Mouse (Mus musculus): ENCODE results near the gene Gpr132. TPM values are rescaled to one million over a fixed set of nuclear protein-coding genes. Genes with fewer than 3 reads are reported as not detected.

Gene Gpr132
- 0.35 and 0.41 TPM in 2 replicates for polyA plus RNA-seq (2015; fragmentation: Nextera tagmentation; extraction: Ambion mirVana)

- peaks cover 23% of the 10 kb centered on the region for H3K4me1 ChIP-seq
- WGBS = 56% methylated on average over 13 of the region's 13 CpGs
- no peaks in the 10 kb centered on the region for H3K36me3 ChIP-seq
- no peak within 1 kb of the TSS for H3K4me3 ChIP-seq (replicated peaks)
- no peak within 1 kb of the TSS for H3K4me2 ChIP-seq (replicated peaks)
- H3K27me3 ChIP-seq = peaks cover 11% of the 10 kb centered on the region; the same call in 1 of the 2 replicates
- H3K27ac ChIP-seq (replicated peaks) = no peak within 1 kb of the TSS
- ATAC-seq (ENCODE audit: insufficient number of reproducible peaks, low FRiP score, low TSS enrichment, low read depth) = no peak
- no peak within 1 kb of the TSS for H3K9ac ChIP-seq
- H3K9me3 ChIP-seq (replicated peaks) = no peaks in the 10 kb centered on the region
Observed at GRCm38 (mm10) chr12:112868178-112869087, at the start of gene Gpr132. Gpr132 (minus strand) TSS chr12:112868228.

GRCm38 (mm10) chr12:112917486-112917885 is 49.5 kb upstream of the Gpr132 start:
- no peak overlapping the region for H3K9ac ChIP-seq
- WGBS = 65% methylated on average over 11 of the region's 11 CpGs
- ATAC-seq (ENCODE audit: insufficient number of reproducible peaks, low FRiP score, low TSS enrichment, low read depth) = no peak
- peaks cover 11% of the 10 kb centered on the region; the same call in 1 of the 2 replicates for H3K36me3 ChIP-seq
- no peak overlapping the region for H3K4me3 ChIP-seq (replicated peaks)
- no peaks in the 10 kb centered on the region for H3K9me3 ChIP-seq (replicated peaks)
- H3K27ac ChIP-seq (replicated peaks) = no peak overlapping the region
- H3K4me2 ChIP-seq (replicated peaks) = no peak overlapping the region
- H3K27me3 ChIP-seq = no peaks in the 10 kb centered on the region
- H3K4me1 ChIP-seq = no peaks in the 10 kb centered on the region

- Histone ChIP-seq H3K27ac (replicated peaks) (0 out of 2 replicates have a peak overlapping the region, but pooled peaks have one; percentile 34), H3K9me3 (replicated peaks) (no peaks in the 10 kb centered on the region), H3K27me3 (no peaks in the 10 kb centered on the region), H3K4me1 (no peaks in the 10 kb centered on the region), H3K4me3 (replicated peaks) (no peak overlapping the region), H3K36me3 (peaks cover 8% of the 10 kb centered on the region; the same call in 1 of the 2 replicates), H3K9ac (no peak overlapping the region), H3K4me2 (replicated peaks) (no peak overlapping the region)
- WGBS = 77% methylated on average over 16 of the region's 16 CpGs
- peak; percentile 36; the same call in 1 of the 2 replicates for ATAC-seq (ENCODE audit: insufficient number of reproducible peaks, low FRiP score, low TSS enrichment, low read depth)
Observed at GRCm38 (mm10) chr12:112916698-112917400, 48.8 kb upstream of the Gpr132 start.

- no peaks in the 10 kb centered on the region for H3K27me3 ChIP-seq
- H3K4me3 ChIP-seq (replicated peaks) = no peak overlapping the region
- no peaks in the 10 kb centered on the region for H3K9me3 ChIP-seq (replicated peaks)
- H3K4me2 ChIP-seq (replicated peaks) = no peak overlapping the region
- no peak for ATAC-seq (ENCODE audit: insufficient number of reproducible peaks, low FRiP score, low TSS enrichment, low read depth)
- no peak overlapping the region for H3K27ac ChIP-seq (replicated peaks)
- H3K36me3 ChIP-seq = peaks cover 11% of the 10 kb centered on the region; the same call in 1 of the 2 replicates
- no peaks in the 10 kb centered on the region for H3K4me1 ChIP-seq
- 71% methylated on average over 13 of the region's 13 CpGs for WGBS
- no peak overlapping the region for H3K9ac ChIP-seq
Observed at GRCm38 (mm10) chr12:112915587-112915986, 47.6 kb upstream of the Gpr132 start.

- ATAC-seq (ENCODE audit: insufficient number of reproducible peaks, low FRiP score, low TSS enrichment, low read depth) = no peak
- Histone ChIP-seq H3K4me1 (no peaks in the 10 kb centered on the region), H3K4me3 (replicated peaks) (no peak overlapping the region), H3K27me3 (no peaks in the 10 kb centered on the region), H3K9me3 (replicated peaks) (no peaks in the 10 kb centered on the region), H3K36me3 (peaks cover 11% of the 10 kb centered on the region; the same call in 1 of the 2 replicates), H3K9ac (no peak overlapping the region), H3K27ac (replicated peaks) (no peak overlapping the region), H3K4me2 (replicated peaks) (no peak overlapping the region)
- WGBS = 73% methylated on average over 11 of the region's 11 CpGs
Observed at GRCm38 (mm10) chr12:112914527-112914926, 46.5 kb upstream of the Gpr132 start.

- no peak overlapping the region for H3K4me2 ChIP-seq (replicated peaks)
- no peaks in the 10 kb centered on the region for H3K9me3 ChIP-seq (replicated peaks)
- no peak for ATAC-seq (ENCODE audit: insufficient number of reproducible peaks, low FRiP score, low TSS enrichment, low read depth)
- no peak overlapping the region for H3K9ac ChIP-seq
- H3K36me3 ChIP-seq = peaks cover 11% of the 10 kb centered on the region; the same call in 1 of the 2 replicates
- WGBS = 86% methylated on average over 28 of the region's 28 CpGs
- no peaks in the 10 kb centered on the region for H3K4me1 ChIP-seq
- H3K27me3 ChIP-seq = no peaks in the 10 kb centered on the region
- H3K4me3 ChIP-seq (replicated peaks) = no peak overlapping the region
- no peak overlapping the region for H3K27ac ChIP-seq (replicated peaks)
Observed at GRCm38 (mm10) chr12:112912951-112913745, 45.1 kb upstream of the Gpr132 start.

- ATAC-seq (ENCODE audit: insufficient number of reproducible peaks, low FRiP score, low TSS enrichment, low read depth) = no peak
- Histone ChIP-seq H3K27me3 (no peaks in the 10 kb centered on the region), H3K27ac (replicated peaks) (no peak overlapping the region), H3K4me1 (no peaks in the 10 kb centered on the region), H3K36me3 (peaks cover 11% of the 10 kb centered on the region; the same call in 1 of the 2 replicates), H3K9me3 (replicated peaks) (no peaks in the 10 kb centered on the region), H3K4me3 (replicated peaks) (no peak overlapping the region), H3K4me2 (replicated peaks) (no peak overlapping the region), H3K9ac (no peak overlapping the region)
- 87% methylated on average over 17 of the region's 17 CpGs for WGBS
Observed at GRCm38 (mm10) chr12:112911701-112912100, 43.7 kb upstream of the Gpr132 start.

GRCm38 (mm10) chr12:112908991-112909390 is 41.0 kb upstream of the Gpr132 start:
- no peaks in the 10 kb centered on the region for H3K27me3 ChIP-seq
- H3K4me1 ChIP-seq = no peaks in the 10 kb centered on the region
- no peak overlapping the region for H3K27ac ChIP-seq (replicated peaks)
- WGBS = 93% methylated on average over 22 of the region's 22 CpGs
- no peak overlapping the region for H3K9ac ChIP-seq
- no peak overlapping the region for H3K4me2 ChIP-seq (replicated peaks)
- no peak overlapping the region for H3K4me3 ChIP-seq (replicated peaks)
- H3K9me3 ChIP-seq (replicated peaks) = no peaks in the 10 kb centered on the region
- ATAC-seq (ENCODE audit: insufficient number of reproducible peaks, low FRiP score, low TSS enrichment, low read depth) = no peak
- peaks cover 11% of the 10 kb centered on the region; the same call in 1 of the 2 replicates for H3K36me3 ChIP-seq

- 86% methylated on average over 5 of the region's 5 CpGs for WGBS
- no peaks in the 10 kb centered on the region for H3K4me1 ChIP-seq
- H3K4me3 ChIP-seq (replicated peaks) = no peak overlapping the region
- ATAC-seq (ENCODE audit: insufficient number of reproducible peaks, low FRiP score, low TSS enrichment, low read depth) = no peak
- H3K27me3 ChIP-seq = no peaks in the 10 kb centered on the region
- H3K9ac ChIP-seq = no peak overlapping the region
- no peak overlapping the region for H3K27ac ChIP-seq (replicated peaks)
- H3K9me3 ChIP-seq (replicated peaks) = no peaks in the 10 kb centered on the region
- no peaks in the 10 kb centered on the region for H3K36me3 ChIP-seq
- H3K4me2 ChIP-seq (replicated peaks) = no peak overlapping the region
Observed at GRCm38 (mm10) chr12:112905001-112905400, 37.0 kb upstream of the Gpr132 start.

GRCm38 (mm10) chr12:112903941-112904340 is 35.9 kb upstream of the Gpr132 start:
- no peaks in the 10 kb centered on the region for H3K9me3 ChIP-seq (replicated peaks)
- no peak overlapping the region for H3K27ac ChIP-seq (replicated peaks)
- 42% methylated on average over 8 of the region's 8 CpGs for WGBS
- no peaks in the 10 kb centered on the region for H3K27me3 ChIP-seq
- no peaks in the 10 kb centered on the region for H3K4me1 ChIP-seq
- H3K36me3 ChIP-seq = no peaks in the 10 kb centered on the region
- no peak overlapping the region for H3K4me3 ChIP-seq (replicated peaks)
- no peak overlapping the region for H3K4me2 ChIP-seq (replicated peaks)
- no peak for ATAC-seq (ENCODE audit: insufficient number of reproducible peaks, low FRiP score, low TSS enrichment, low read depth)
- no peak overlapping the region for H3K9ac ChIP-seq
